Mouse (Mus musculus): ENCODE data around the gene Cdc26.

The Cdc26 gene

GRCm38 (mm10) chr4:62362437-62362836 is 46.0 kb downstream of the Cdc26 start:
- in situ Hi-C loops (cut with MboI, MseI): loop anchor here (5.0 kb wide), 1 partner anchor 45 kb away; the partner anchor contains the start of genes Cdc26 and Prpf4

- in situ Hi-C loops (cut with MboI, MseI): loop anchor here (5.0 kb wide), 1 partner anchor 45 kb away; the partner anchor contains the start of genes Cdc26 and Prpf4
Observed at GRCm38 (mm10) chr4:62361997-62362396, 46.4 kb downstream of the Cdc26 start.

- in situ Hi-C loops (cut with MboI, MseI): loop anchor here (5.0 kb wide), 1 partner anchor 46 kb away; the partner anchor contains the start of genes Cdc26 and Prpf4
Observed at GRCm38 (mm10) chr4:62361571-62361970, 46.9 kb downstream of the Cdc26 start.

GRCm38 (mm10) chr4:62360805-62361455 is 47.5 kb downstream of the Cdc26 start:
- in situ Hi-C loops (cut with MboI, MseI): loop anchor here (5.0 kb wide), 1 partner anchor 46 kb away; the partner anchor contains the start of genes Cdc26 and Prpf4

- in situ Hi-C loops (cut with MboI, MseI): loop anchor here (5.0 kb wide), 1 partner anchor 47 kb away; the partner anchor contains the start of genes Cdc26 and Prpf4
Observed at GRCm38 (mm10) chr4:62360088-62360804, 48.2 kb downstream of the Cdc26 start, which contains the start of the genes Fkbp15 and Slc31a1. Gene Fkbp15 (minus strand): TSS chr4:62360548. Gene Slc31a1 (plus strand): TSS chr4:62360727.

- in situ Hi-C loops (cut with MboI, MseI): no loop called here
Observed at GRCm38 (mm10) chr4:62359256-62359775, 49.1 kb downstream of the Cdc26 start.

GRCm38 (mm10) chr4:62357631-62358148 is 50.8 kb downstream of the Cdc26 start:
- in situ Hi-C loops (cut with MboI, MseI): no loop called here

- in situ Hi-C loops (cut with MboI, MseI): no loop called here
Observed at GRCm38 (mm10) chr4:62349371-62349770, 59.1 kb downstream of the Cdc26 start.

- in situ Hi-C loops (cut with MboI, MseI): no loop called here
Observed at GRCm38 (mm10) chr4:62348329-62348705, 60.1 kb downstream of the Cdc26 start.

- in situ Hi-C loops (cut with MboI, MseI): no loop called here
Observed at GRCm38 (mm10) chr4:62347605-62348328, 60.7 kb downstream of the Cdc26 start.

- in situ Hi-C loops (cut with MboI, MseI): no loop called here
Observed at GRCm38 (mm10) chr4:62345827-62346226, 62.6 kb downstream of the Cdc26 start.

GRCm38 (mm10) chr4:62344000-62344399 is 64.4 kb downstream of the Cdc26 start:
- in situ Hi-C loops (cut with MboI, MseI): no loop called here

GRCm38 (mm10) chr4:62338536-62338935 is 69.9 kb downstream of the Cdc26 start:
- in situ Hi-C loops (cut with MboI, MseI): loop anchor here (10.0 kb wide), 1 partner anchor 996 kb away; no protein-coding TSS in a partner anchor
